Mouse (Mus musculus) layer of hippocampus, postnatal 14 days (tissue): ENCODE results near the gene Gm4450. TPM values are rescaled to one million over a fixed set of nuclear protein-coding genes. Genes with fewer than 3 reads are reported as not detected.
A peak's percentile ranks its signal among the peaks of the same experiment; 100 is the strongest.
"Not testable (repeated sequence)": the region's sequence is repeated elsewhere in the genome, so short reads cannot be mapped to it uniquely, and the experiment has no call there.

Experiments
- DNase-seq, 2 experiments: peaks; one replicate each; pipeline ENCODE4 v3.0.0; 2021 to 2022; ENCODE audit warnings: low spot score in 2 of 2, mixed read lengths in 1 of 2
- long read RNA-seq, 2 experiments: library from polyadenylated mRNA; stranded (forward); transcript quantifications; one replicate each; pipeline ENCODE4 v2.0.0; 2021
- total RNA-seq, 2 experiments: library from RNA; stranded (reverse); gene quantifications; 2 replicates each; pipeline ENCODE4 v1.2.3; 2021

The Gm4450 gene
- total RNA-seq: not detected
- long read RNA-seq, experiment 1: 0 reads
- long read RNA-seq, experiment 2: 0 reads

- DNase-seq: not testable (repeated sequence)
Measured at GRCm38 (mm10) chr3:98457026-98457425, at the start of gene Gm4450. Gene Gm4450, minus strand, starts transcription at chr3:98457126.

- not testable (repeated sequence) for DNase-seq
Measured at GRCm38 (mm10) chr3:98497401-98497800, 40.5 kb upstream of the Gm4450 start.

GRCm38 (mm10) chr3:98496762-98497161 lies 39.8 kb upstream of the Gm4450 start:
- DNase-seq: not testable (repeated sequence)

- DNase-seq: not testable (repeated sequence)
Measured at GRCm38 (mm10) chr3:98495055-98495454, 38.1 kb upstream of the Gm4450 start.

GRCm38 (mm10) chr3:98494184-98494583 lies 37.3 kb upstream of the Gm4450 start:
- DNase-seq: not testable (repeated sequence)

- DNase-seq: not testable (repeated sequence)
Measured at GRCm38 (mm10) chr3:98471499-98471898, 14.6 kb upstream of the Gm4450 start.

- DNase-seq: not testable (repeated sequence)
Measured at GRCm38 (mm10) chr3:98471057-98471456, 14.1 kb upstream of the Gm4450 start.

GRCm38 (mm10) chr3:98469323-98469722 lies 12.4 kb upstream of the Gm4450 start:
- not testable (repeated sequence) for DNase-seq

GRCm38 (mm10) chr3:98453786-98454185 lies 3.1 kb downstream of the Gm4450 start:
- not testable (repeated sequence) for DNase-seq

- not testable (repeated sequence) for DNase-seq
Measured at GRCm38 (mm10) chr3:98443924-98444323, 13.0 kb downstream of the Gm4450 start.

- DNase-seq: not testable (repeated sequence)
Measured at GRCm38 (mm10) chr3:98443149-98443779, 13.7 kb downstream of the Gm4450 start.

GRCm38 (mm10) chr3:98442245-98442644 lies 14.7 kb downstream of the Gm4450 start:
- not testable (repeated sequence) for DNase-seq

GRCm38 (mm10) chr3:98435030-98435429 lies 21.9 kb downstream of the Gm4450 start:
- DNase-seq: no peak

- no peak for DNase-seq
Measured at GRCm38 (mm10) chr3:98434088-98434816, 22.7 kb downstream of the Gm4450 start.

GRCm38 (mm10) chr3:98428928-98429525 lies 27.9 kb downstream of the Gm4450 start:
- no peak for DNase-seq

- DNase-seq: no peak
Measured at GRCm38 (mm10) chr3:98428449-98428775, 28.5 kb downstream of the Gm4450 start.

- DNase-seq: peak; percentile 82 to 87
Measured at GRCm38 (mm10) chr3:98427600-98428448, 29.1 kb downstream of the Gm4450 start.

GRCm38 (mm10) chr3:98427260-98427599 lies 29.7 kb downstream of the Gm4450 start:
- no peak for DNase-seq

- no peak for DNase-seq
Measured at GRCm38 (mm10) chr3:98426749-98427148, 30.2 kb downstream of the Gm4450 start.

GRCm38 (mm10) chr3:98422926-98423325 lies 34.0 kb downstream of the Gm4450 start:
- no peak for DNase-seq

- DNase-seq: no peak
Measured at GRCm38 (mm10) chr3:98419786-98420070, 37.2 kb downstream of the Gm4450 start.
